Mouse (Mus musculus) large intestine, adult 2 months (tissue): Measurements from ENCODE around the gene Macc1. TPM values are rescaled to one million over a fixed set of nuclear protein-coding genes. Genes with fewer than 3 reads are reported as not detected.

ENCODE experiments used
- DNase-seq: peaks from one replicate; pipeline ENCODE4 v3.0.0-alpha.2; 2012; ENCODE audit warnings: low read depth, low spot score
- whole genome bisulfite sequencing: fragments of 180-500 bp; shearing (Covaris S2); methylation state at CpG from one replicate; pipeline ENCODE4 v1.1.7; 2018; 5-methylcytosine and 5-hydroxymethylcytosine counted together
- polyA plus RNA-seq: library from polyadenylated mRNA; depleted of rRNA; stranded (reverse); fragments of >200 nt; gene quantifications from 2 replicates; pipeline ENCODE4 v1.2.3, GENCODE M21; 2012

Macc1 gene
- polyA plus RNA-seq, 1 experiment = 0.06 TPM

- WGBS = 85% methylated on average over 1 of the region's 1 CpGs
- no peak for DNase-seq
Observed at GRCm38 (mm10) chr12:119381839-119382238, 67.8 kb downstream of the Macc1 start.

GRCm38 (mm10) chr12:119386243-119386642, 72.2 kb downstream of the Macc1 start:
- no peak for DNase-seq

GRCm38 (mm10) chr12:119386650-119387049, 72.6 kb downstream of the Macc1 start:
- WGBS = 28% methylated on average over 2 of the region's 2 CpGs

GRCm38 (mm10) chr12:119387925-119388324, 73.9 kb downstream of the Macc1 start:
- 48% methylated on average over 2 of the region's 2 CpGs for WGBS
- no peak for DNase-seq

More at GRCm38 (mm10) chr12:119386650-119387049, 72.6 kb downstream of the Macc1 start:
- no peak for DNase-seq

GRCm38 (mm10) chr12:119390192-119390684, 76.2 kb downstream of the Macc1 start:
- 14% methylated on average over 3 of the region's 3 CpGs for WGBS
- peak; percentile 55 for DNase-seq

- DNase-seq = no peak
- WGBS = 64% methylated on average over 2 of the region's 2 CpGs
Observed at GRCm38 (mm10) chr12:119398046-119398659, 84.1 kb downstream of the Macc1 start.

- 92% methylated on average over 1 of the region's 1 CpGs for WGBS
- DNase-seq = no peak
Observed at GRCm38 (mm10) chr12:119402273-119402672, 88.2 kb downstream of the Macc1 start.

GRCm38 (mm10) chr12:119402796-119403195, 88.7 kb downstream of the Macc1 start:
- DNase-seq = no peak
- 40% methylated on average over 3 of the region's 3 CpGs for WGBS

- WGBS = 73% methylated on average over 1 of the region's 1 CpGs
- no peak for DNase-seq
Observed at GRCm38 (mm10) chr12:119404810-119405209, 90.7 kb downstream of the Macc1 start.

- DNase-seq = no peak
Observed at GRCm38 (mm10) chr12:119410522-119410921, 96.5 kb downstream of the Macc1 start.

- DNase-seq = no peak
- WGBS = 41% methylated on average over 2 of the region's 2 CpGs
Observed at GRCm38 (mm10) chr12:119410956-119411355, 96.9 kb downstream of the Macc1 start.

GRCm38 (mm10) chr12:119411982-119412381, 97.9 kb downstream of the Macc1 start:
- no peak for DNase-seq
- 84% methylated on average over 2 of the region's 2 CpGs for WGBS

- 58% methylated on average over 2 of the region's 2 CpGs for WGBS
- DNase-seq = no peak
Observed at GRCm38 (mm10) chr12:119415900-119416299, 101.8 kb downstream of the Macc1 start.

- WGBS = 39% methylated on average over 2 of the region's 2 CpGs
Observed at GRCm38 (mm10) chr12:119425749-119426148, 111.7 kb downstream of the Macc1 start.

GRCm38 (mm10) chr12:119426182-119426886, 112.3 kb downstream of the Macc1 start:
- 99% methylated on average over 2 of the region's 2 CpGs for WGBS
- no peak for DNase-seq

More at GRCm38 (mm10) chr12:119425749-119426148, 111.7 kb downstream of the Macc1 start:
- no peak for DNase-seq

GRCm38 (mm10) chr12:119426887-119427204, 112.8 kb downstream of the Macc1 start:
- 76% methylated on average over 1 of the region's 1 CpGs for WGBS
- DNase-seq = peak; percentile 10

GRCm38 (mm10) chr12:119440720-119441119, 126.7 kb downstream of the Macc1 start:
- WGBS = 69% methylated on average over 2 of the region's 2 CpGs
- DNase-seq = no peak

- 87% methylated on average over 2 of the region's 2 CpGs for WGBS
- no peak for DNase-seq
Observed at GRCm38 (mm10) chr12:119450116-119450515, 136.0 kb downstream of the Macc1 start.

GRCm38 (mm10) chr12:119451232-119451631, 137.2 kb downstream of the Macc1 start:
- no peak for DNase-seq
- WGBS = 51% methylated on average over 3 of the region's 3 CpGs

GRCm38 (mm10) chr12:119454076-119454475, 140.0 kb downstream of the Macc1 start:
- DNase-seq = no peak
- WGBS = 28% methylated on average over 1 of the region's 1 CpGs
